Mouse (Mus musculus) hindbrain, postnatal 0 days (tissue): ENCODE data around the gene Ampd1. TPM values are rescaled to one million over a fixed set of nuclear protein-coding genes. Genes with fewer than 3 reads are reported as not detected.

Experiments used
- ATAC-seq: fragments of 200-750 bp; cut with Nextera tagmentation; 2 replicates; pipeline ENCODE4 v1.8.0; 2017; ENCODE audit warnings: mild to moderate bottlenecking, moderate TSS enrichment, moderate library complexity
- DNase-seq: peaks from one replicate; pipeline ENCODE4 v3.0.0-alpha.2; 2015; ENCODE audit warnings: low spot score
- H3K27ac ChIP-seq: fragments of 300-500 bp; sonication (generic); 2 replicates; pipeline ENCODE4 v1.5.1; 2014; ENCODE audit warnings: mild to moderate bottlenecking
- H3K27me3 ChIP-seq: fragments of 300-500 bp; sonication (generic); 2 replicates; pipeline ENCODE4 v1.6.1; 2014; ENCODE audit warnings: low read length, mixed read lengths; ENCODE audit not compliant: insufficient read depth
- H3K36me3 ChIP-seq: fragments of 300-500 bp; sonication (generic); 2 replicates; pipeline ENCODE4 v1.6.1; 2014; ENCODE audit warnings: low read length, mixed read lengths; ENCODE audit not compliant: insufficient read depth
- H3K4me1 ChIP-seq: fragments of 300-500 bp; sonication (generic); 2 replicates; pipeline ENCODE4 v1.6.1; 2014; ENCODE audit warnings: antibody characterized with exemption, low read length, mixed read lengths; ENCODE audit not compliant: insufficient read depth
- H3K4me2 ChIP-seq: fragments of 300-500 bp; sonication (generic); 2 replicates; pipeline ENCODE4 v1.6.1; 2014; ENCODE audit warnings: low read depth, mild to moderate bottlenecking, low read length, moderate library complexity, mixed read lengths
- H3K4me3 ChIP-seq: fragments of 300-500 bp; sonication (generic); 2 replicates; pipeline ENCODE4 v1.5.1; 2014; ENCODE audit warnings: low read length
- H3K9ac ChIP-seq: fragments of 300-500 bp; sonication (generic); replicated peaks from 2 replicates; pipeline ENCODE4 v1.6.1; 2014; ENCODE audit warnings: mild to moderate bottlenecking, low read length, moderate library complexity, mixed read lengths
- H3K9me3 ChIP-seq: fragments of 300-500 bp; sonication (generic); 2 replicates; pipeline ENCODE4 v1.6.1; 2016; ENCODE audit warnings: low read length, mixed read lengths
- CTCF ChIP-seq: IDR thresholded peaks from 2 replicates; pipeline ENCODE4 v1.5.1; 2016; ENCODE audit warnings: antibody characterized with exemption, control low read depth, low read depth
- WGBS: fragments of 180-500 bp; shearing (Covaris S2); extraction: QIAGEN DNeasy Blood & Tissue Kit; methylation state at CpG from one replicate; pipeline ENCODE4 v1.1.7; 2014; 5-methylcytosine and 5-hydroxymethylcytosine counted together
- polyA plus RNA-seq: library from polyadenylated mRNA; unstranded; fragments of >200 nt; fragmentation: Nextera tagmentation; extraction: Ambion mirVana; gene quantifications from 2 replicates; pipeline ENCODE4 v1.2.1, GENCODE M21; 2015
- total RNA-seq: library from RNA; depleted of rRNA; stranded (reverse); fragments of >200 nt; gene quantifications from 2 replicates; pipeline ENCODE4 v1.2.3, GENCODE M21; 2014

Gene Ampd1
- total and polyA plus RNA-seq, 2 experiments from 2014 or later: 2.6 TPM; not detected in 1

DNA sequence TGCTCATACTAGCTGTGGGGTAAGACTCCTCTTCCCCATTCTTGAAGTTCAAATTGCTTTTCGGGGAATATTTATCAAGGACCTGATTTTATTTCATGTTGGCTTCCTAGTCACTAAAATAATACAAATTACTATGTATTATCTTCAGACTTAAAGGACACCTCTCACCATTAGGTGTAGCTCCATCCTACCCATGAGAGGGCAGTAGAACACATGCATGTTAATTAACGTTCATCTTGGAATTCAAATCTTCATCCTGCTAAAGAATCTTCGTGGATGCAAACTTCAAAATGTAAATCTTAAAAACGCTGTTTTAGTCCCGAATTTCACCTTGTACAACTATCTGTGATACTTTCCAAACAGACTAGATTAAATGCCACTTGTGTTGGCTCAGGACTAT, 27.4 kb downstream of the Ampd1 start:
- Histone ChIP-seq H3K27me3 (no peaks in the 10 kb centered on the region), H3K4me3 (no peak overlapping the region), H3K27ac (no peak overlapping the region), H3K9me3 (no peaks in the 10 kb centered on the region), H3K4me1 (peaks cover 3% of the 10 kb centered on the region; the same call in 1 of the 2 replicates), H3K36me3 (no peaks in the 10 kb centered on the region), H3K4me2 (no peak overlapping the region), H3K9ac (no peak overlapping the region)
- peak; percentile 44 for TF ChIP-seq CTCF
- 66% methylated on average over 5 of the region's 5 CpGs for WGBS
- no peak for DNase-seq
- no peak for ATAC-seq

DNA sequence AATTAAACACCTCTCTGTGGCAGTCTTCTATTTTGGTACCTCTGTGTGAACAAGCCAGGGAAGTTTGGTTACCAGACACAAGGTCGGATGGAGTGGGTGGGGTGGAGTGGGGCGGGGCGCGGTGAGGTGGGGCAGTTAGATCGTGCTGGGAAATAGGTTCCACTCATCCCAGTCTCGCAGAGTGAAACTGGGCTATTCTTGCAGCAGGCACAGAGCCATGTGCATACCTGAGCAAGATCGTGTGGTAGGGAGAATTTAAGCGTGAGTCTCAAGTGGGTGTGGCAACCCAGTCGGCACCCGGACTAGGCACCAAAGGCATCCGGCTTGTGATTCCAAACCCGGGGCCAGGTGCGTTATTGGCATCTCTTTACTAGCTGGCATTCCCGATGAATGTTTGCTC, 28.1 kb downstream of the Ampd1 start:
- Histone ChIP-seq H3K9ac (peak overlapping the region; percentile 47), H3K27ac (no peak overlapping the region), H3K4me3 (peak overlapping the region; percentile 63), H3K4me2 (peak overlapping the region; percentile 84), H3K4me1 (peaks cover 3% of the 10 kb centered on the region; the same call in 1 of the 2 replicates), H3K36me3 (no peaks in the 10 kb centered on the region), H3K27me3 (no peaks in the 10 kb centered on the region), H3K9me3 (no peaks in the 10 kb centered on the region)
- ATAC-seq (peak; percentile 35), DNase-seq (no peak)
- WGBS: 1% methylated on average over 14 of the region's 14 CpGs
- TF ChIP-seq CTCF: no peak

DNA sequence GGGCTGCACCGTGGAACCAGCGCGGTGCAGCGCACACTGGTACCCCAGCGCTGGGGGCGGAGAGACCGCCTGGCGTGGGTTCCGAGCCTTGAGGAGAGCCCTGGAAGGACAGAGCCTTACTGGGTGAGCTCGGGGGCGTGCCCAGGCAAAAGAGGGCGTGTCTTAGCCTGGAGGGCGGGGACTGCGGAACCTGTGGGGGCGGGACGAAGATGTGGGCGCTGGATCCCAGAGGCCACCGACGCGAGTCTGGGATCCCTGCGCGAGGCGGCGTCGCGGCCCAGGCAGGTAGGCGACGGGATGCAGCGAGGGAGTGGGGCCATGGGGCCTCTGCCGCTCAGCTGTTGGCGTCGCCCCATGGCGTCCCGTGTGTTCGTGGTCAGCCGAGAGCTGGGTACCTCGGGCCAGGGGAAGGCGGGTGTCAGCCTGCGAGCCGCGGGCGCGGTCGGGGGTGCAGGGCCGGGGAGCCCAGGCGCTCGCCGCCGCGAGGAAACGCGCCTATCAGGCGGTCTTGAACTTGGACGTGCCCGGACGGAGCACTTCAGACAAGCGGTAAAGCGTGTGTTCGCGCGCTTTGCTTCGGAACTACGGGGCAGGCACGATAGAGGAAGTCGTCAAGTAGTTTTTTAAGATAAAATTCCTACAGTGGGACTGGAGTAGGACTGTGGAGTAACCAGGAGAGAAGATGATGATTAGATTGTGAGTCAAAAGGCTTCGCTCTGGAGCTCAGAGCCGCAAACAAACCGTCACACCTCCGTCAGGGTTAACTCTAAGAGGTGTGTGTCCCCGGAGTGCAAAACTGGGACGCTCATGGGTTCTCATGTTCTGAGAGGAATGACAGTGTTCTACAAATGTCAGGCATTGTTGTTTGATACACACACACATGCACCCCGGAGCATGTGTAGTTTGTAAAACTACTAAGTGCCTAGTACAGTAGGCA, 28.9 kb downstream of the Ampd1 start, which contains the start of gene Dennd2c:
Gene Dennd2c (plus strand): TSS at position 151 of the 937 bp plus-strand sequence.
- no peaks in the 10 kb centered on the region for H3K27me3 ChIP-seq
- H3K4me1 ChIP-seq: peaks cover 3% of the 10 kb centered on the region; the same call in 1 of the 2 replicates
- no peaks in the 10 kb centered on the region for H3K36me3 ChIP-seq
- ATAC-seq: peak; percentile 95
- H3K27ac ChIP-seq: no peak within 1 kb of the TSS
- no peak for TF ChIP-seq CTCF
- H3K9me3 ChIP-seq: no peaks in the 10 kb centered on the region
- WGBS: 2% methylated on average over 72 of the region's 72 CpGs
- DNase-seq: peak; percentile 79
- H3K9ac ChIP-seq: peak within 1 kb of the TSS; percentile 47
- H3K4me3 ChIP-seq: peak within 1 kb of the TSS; percentile 63
- H3K4me2 ChIP-seq: peak within 1 kb of the TSS; percentile 84

DNA sequence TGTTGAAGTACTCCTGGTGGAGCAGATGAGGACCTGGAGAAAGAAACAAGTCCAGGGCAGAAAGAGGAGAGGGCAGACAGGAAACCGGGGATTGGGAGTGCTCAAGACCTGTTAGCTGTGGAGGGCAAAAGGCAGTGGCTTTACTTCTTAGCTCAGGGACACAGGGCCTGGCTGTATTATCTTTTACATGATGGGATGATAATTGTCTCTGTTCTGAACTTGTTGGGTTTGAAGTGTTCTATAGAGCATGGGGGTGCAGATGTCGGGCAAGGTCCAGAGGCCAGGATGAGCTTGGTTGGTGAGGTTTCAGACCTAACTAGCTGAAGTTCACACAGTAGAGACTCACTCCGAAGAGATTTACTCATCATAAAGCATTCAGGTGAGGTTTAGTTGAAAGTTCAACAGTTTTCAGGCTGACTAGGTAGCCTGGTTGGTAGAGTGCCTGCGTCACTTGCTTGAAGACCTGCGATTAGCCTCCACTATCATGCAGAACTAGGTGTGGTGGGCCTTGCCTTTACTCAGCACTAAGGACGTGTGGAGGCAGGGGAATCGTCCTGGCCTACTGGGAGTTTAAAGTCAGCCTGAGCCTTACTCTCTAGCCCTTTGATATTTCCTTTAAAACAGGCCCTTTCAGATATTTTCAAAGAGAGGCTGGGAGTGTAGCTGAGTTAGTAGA, 33.9 kb downstream of the Ampd1 start:
- Histone ChIP-seq H3K4me2 (no peak overlapping the region), H3K27me3 (no peaks in the 10 kb centered on the region), H3K4me3 (no peak overlapping the region), H3K9ac (no peak overlapping the region), H3K9me3 (no peaks in the 10 kb centered on the region), H3K4me1 (peaks cover 3% of the 10 kb centered on the region; the same call in 1 of the 2 replicates), H3K27ac (no peak overlapping the region), H3K36me3 (no peaks in the 10 kb centered on the region)
- TF ChIP-seq CTCF: no peak
- no peak for ATAC-seq
- 90% methylated on average over 7 of the region's 7 CpGs for WGBS
- no peak for DNase-seq

DNA sequence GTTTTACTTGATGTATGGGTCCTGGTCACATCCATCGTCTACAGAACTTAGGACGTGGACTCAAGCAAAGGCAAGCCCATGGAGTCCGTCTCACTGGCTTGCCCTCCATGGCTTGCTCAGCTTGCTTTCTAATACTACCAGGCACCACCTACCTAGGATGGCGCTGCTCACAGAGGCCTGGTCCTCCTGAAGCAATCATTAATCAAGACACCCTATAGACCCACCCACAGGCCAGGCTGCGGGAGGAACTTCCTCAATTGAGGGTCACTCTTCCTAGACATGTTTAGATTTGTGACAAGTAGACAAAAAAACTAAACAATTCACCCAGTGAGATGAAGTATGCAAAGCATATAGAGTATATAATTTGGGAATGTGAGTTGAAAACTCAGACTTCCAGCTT, 38.4 kb downstream of the Ampd1 start:
- WGBS: 77% methylated on average over 5 of the region's 5 CpGs
- H3K4me1 ChIP-seq: no peaks in the 10 kb centered on the region
- H3K4me3 ChIP-seq: no peak overlapping the region
- no peaks in the 10 kb centered on the region for H3K27me3 ChIP-seq
- no peaks in the 10 kb centered on the region for H3K9me3 ChIP-seq
- DNase-seq (no peak), ATAC-seq (no peak)
- no peak overlapping the region for H3K9ac ChIP-seq
- H3K36me3 ChIP-seq: no peaks in the 10 kb centered on the region
- H3K4me2 ChIP-seq: no peak overlapping the region
- no peak overlapping the region for H3K27ac ChIP-seq
- no peak for TF ChIP-seq CTCF

DNA sequence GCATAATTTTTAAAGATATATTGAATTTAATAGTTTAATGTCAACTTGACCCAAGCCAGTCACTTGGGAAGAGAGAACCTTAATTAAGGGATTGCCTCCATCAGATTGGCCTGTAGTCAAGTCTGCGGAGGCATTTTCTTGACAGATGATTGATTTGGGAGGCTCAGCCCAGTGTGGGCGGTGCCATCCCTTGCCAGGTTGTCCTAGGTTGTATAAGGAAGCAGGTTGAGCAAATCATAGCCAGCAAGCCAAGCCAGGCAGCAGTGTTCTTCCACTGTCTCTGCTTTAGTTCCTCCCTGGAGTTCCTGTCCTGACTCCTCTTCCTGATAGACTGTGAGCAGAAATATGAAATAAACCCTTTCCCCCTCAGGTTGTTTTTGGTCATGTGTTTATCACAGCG, 49.8 kb downstream of the Ampd1 start:
- no peak overlapping the region for H3K4me2 ChIP-seq
- no peaks in the 10 kb centered on the region for H3K9me3 ChIP-seq
- no peaks in the 10 kb centered on the region for H3K4me1 ChIP-seq
- TF ChIP-seq CTCF: no peak
- no peaks in the 10 kb centered on the region for H3K36me3 ChIP-seq
- H3K4me3 ChIP-seq: no peak overlapping the region
- DNase-seq: no peak
- no peak for ATAC-seq
- WGBS: 87% methylated on average over 3 of the region's 3 CpGs
- H3K9ac ChIP-seq: no peak overlapping the region
- H3K27ac ChIP-seq: no peak overlapping the region
- no peaks in the 10 kb centered on the region for H3K27me3 ChIP-seq
